Mouse (Mus musculus) left cerebral cortex, adult 8-10 months (tissue): ENCODE measurements at regions not wholly inside any gene's neighbourhood (a gene's known extent, or its start where the extent isn't known, plus 50 kb on each side); places are given as distances from the start of the nearest gene placed in this dataset.

ENCODE experiments used
- DNase-seq, 2 experiments: peaks; one replicate each; pipeline ENCODE4 v3.0.0; 2022; ENCODE audit warnings: low spot score in 2 of 2

DNA sequence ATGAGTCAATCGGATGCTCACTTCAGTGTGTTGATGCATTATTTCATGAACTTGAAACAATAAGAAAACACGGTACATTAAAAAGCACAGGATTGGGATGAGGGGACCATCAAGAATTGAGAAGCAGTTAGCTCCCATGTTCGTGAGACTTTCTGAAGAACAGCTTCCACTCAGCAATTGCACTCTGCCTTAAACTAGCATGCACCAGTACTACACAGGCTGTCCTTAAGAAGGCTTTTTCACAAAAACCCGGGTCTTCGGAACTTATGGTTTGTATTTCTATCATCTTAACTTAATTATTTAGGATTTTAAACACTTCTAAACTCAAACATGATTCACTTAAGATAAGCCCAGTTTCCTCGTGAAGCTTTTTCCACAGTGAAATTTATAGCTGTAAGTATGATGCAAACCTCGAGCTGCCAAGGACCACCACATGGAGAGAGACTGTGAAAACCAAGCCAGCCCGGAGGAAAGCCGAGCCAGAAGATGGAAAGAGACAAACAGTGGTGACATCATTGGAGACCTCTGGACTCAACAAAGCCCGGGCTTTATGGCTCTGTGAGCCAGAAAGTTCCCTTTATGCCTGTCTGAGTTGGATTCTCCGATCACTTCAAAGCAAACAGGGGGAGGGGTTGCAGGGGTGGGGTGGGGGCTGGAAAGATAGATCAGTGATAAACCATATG, 162.7 kb upstream of the Atp2b1 start:
- DNase-seq: no peak

- DNase-seq: no peak
These were observed 153.1 kb upstream of the Atp2b1 start for GRCm38 (mm10) chr10:98761080-98761479.

DNA sequence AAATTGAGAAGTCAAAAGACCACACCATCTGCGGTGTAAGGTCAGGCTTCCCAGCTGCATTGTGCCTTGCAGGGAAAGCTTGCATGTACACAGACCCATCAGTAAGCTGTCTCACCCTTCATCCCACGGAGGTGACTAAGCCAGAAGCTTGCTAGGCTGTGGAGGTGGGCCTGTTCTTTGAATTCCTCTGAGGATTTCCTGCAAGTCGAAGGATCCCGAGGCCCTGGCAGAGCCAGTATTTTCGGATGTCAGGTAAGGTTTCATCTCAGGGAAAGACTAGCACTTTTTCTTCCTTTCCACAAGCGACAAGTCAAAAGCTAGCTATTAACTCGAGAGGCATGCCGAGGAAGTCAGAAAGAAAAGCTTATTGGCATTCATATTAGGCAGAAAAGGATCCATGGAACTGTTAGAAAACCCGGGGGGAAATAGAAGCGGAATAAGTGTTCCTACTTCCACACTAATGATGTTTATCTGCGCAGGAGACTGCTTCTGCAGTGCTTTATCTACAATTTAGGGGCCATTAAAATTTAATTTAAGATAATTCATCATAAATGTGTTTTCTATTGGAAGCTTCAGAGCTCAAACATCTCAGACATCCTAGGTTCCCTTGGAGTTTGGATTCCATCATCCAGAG, 148.3 kb upstream of the Atp2b1 start:
- no peak for DNase-seq

- no peak for DNase-seq
These were observed 134.4 kb upstream of the Atp2b1 start for GRCm38 (mm10) chr10:98779783-98780182.

- no peak for DNase-seq
These were observed 133.3 kb upstream of the Atp2b1 start for GRCm38 (mm10) chr10:98780938-98781337.

DNA sequence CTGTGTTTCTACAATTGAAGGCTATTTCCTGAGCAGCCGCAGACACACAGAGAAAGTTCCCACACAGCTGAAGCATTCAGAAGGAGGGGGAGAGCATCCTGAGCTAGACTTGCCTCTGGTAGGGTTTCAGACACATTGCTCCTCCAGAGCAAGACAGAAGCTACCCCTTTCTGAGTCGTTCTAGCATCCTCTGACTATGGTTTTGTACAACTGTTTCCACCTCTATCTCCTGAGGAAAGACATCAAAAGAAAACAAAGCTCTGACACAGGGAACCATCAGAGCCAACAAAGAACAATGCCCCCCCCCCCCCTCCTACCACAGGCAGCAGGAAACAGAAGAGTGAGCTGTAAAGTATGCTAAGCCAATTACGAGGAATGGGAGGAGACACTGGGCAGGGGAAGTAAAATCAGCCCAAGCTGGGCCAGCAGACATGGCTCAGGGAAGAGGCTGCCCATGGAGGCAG, 132.3 kb upstream of the Atp2b1 start:
- DNase-seq: no peak

DNA sequence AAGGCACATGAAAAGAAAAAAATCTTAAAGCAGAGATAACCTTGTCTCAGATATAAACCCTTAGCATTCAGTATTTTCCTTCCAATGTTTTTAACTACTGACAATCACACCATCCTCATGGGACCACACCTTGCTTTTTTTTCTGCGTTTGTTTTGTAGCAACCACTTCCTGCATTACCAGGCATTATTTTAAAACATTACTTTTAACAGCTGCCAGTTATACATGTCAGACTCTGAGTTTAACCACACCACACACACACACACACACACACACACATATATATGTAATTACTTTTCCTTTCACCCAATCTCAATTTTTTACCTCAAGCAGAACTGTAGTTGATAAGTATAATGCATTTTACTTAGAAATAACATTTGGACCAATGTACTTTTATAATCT, 128.8 kb upstream of the Atp2b1 start:
- DNase-seq: no peak

- DNase-seq: no peak
These were observed 128.1 kb upstream of the Atp2b1 start for GRCm38 (mm10) chr10:98786089-98786488.

GRCm38 (mm10) chr10:98789763-98790162, 124.4 kb upstream of the Atp2b1 start:
- peak in 1 of 2 experiments; percentile 28 for DNase-seq

DNA sequence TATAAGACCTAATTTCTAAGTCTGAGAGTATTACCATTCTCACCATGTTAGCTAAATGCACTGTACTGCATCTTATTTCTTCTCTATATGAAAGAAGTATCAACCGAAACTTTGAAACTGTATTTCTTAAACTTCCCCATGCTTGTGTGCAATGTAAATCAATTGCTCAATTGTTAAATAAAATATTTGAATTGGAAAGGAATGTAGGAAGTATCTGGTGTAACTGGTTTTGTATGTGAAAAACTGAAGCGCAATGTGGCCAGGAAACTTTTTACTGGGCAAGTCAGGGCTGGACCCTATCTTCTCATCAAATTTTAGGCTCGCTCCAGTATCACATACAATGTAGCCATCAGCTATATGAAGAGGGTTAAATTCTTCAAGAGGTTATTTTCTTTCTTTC, 123.8 kb upstream of the Atp2b1 start:
- no peak for DNase-seq

GRCm38 (mm10) chr10:98792019-98792741, 122.0 kb upstream of the Atp2b1 start:
- DNase-seq: no peak

GRCm38 (mm10) chr10:98793926-98794536, 120.2 kb upstream of the Atp2b1 start:
- no peak for DNase-seq

- no peak for DNase-seq
These were observed 118.2 kb upstream of the Atp2b1 start for GRCm38 (mm10) chr10:98796016-98796415.

DNA sequence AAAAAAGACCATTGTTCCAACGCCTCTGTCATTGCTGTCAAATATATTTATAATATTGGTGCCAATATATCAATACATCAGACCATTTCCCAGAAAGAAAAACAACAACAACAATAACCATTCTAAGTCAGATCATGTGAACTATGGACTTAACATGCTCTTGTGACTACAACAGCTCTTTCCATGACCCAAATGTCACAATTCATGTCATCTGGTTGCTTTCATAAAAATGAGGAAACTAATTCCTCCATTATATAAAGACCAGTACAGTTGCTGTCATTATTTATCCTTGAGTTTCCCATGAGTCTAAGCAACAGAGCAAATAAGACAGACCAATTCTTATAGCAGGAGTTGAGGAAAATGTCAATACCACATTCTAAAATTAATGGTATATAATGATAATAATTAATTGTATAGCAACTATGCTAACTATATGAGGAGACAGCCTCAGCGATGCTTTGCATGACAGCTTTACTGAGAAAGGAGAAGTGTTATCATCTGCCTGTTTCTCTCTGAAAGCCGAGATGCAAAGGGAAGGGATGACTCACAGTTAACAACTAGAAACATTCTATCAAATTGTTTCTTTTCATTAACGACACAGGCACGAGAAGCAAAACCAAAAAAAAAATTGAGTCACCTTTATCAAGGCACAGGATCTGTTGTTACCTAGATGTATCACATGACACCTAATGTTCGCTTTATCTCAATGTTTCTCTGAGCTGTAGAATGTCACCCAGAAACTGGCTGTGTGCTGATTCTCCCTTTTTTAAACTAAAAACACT, 115.4 kb upstream of the Atp2b1 start:
- DNase-seq: no peak

- no peak for DNase-seq
These were observed 114.4 kb upstream of the Atp2b1 start for GRCm38 (mm10) chr10:98799830-98800229.

DNA sequence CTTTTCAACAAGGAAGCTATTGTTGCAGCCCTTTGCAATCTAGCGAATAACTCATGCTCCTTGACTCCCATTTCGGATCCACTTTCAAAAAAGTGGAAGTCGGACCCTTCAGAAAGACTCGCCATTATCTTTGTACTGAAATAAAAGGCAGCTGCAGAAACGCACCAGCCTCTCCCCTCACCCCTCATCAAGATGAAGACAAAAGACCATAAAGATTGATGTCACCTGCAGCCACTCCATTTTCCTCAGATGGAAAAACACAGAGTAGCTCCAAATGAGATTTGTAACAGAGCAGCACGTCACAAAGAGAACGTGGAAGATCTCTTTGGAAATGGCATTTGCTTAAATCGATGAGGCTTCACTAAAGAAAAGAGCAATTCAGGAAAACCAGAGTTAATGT, 113.3 kb upstream of the Atp2b1 start:
- DNase-seq: no peak

- DNase-seq: no peak
These were observed 109.2 kb upstream of the Atp2b1 start for GRCm38 (mm10) chr10:98805013-98805412.

- peak; percentile 53 to 79 for DNase-seq
These were observed 107.2 kb upstream of the Atp2b1 start for GRCm38 (mm10) chr10:98806798-98807535.

GRCm38 (mm10) chr10:98808644-98809043, 105.6 kb upstream of the Atp2b1 start:
- DNase-seq: no peak

GRCm38 (mm10) chr10:98829051-98829450, 85.2 kb upstream of the Atp2b1 start:
- DNase-seq: no peak

DNA sequence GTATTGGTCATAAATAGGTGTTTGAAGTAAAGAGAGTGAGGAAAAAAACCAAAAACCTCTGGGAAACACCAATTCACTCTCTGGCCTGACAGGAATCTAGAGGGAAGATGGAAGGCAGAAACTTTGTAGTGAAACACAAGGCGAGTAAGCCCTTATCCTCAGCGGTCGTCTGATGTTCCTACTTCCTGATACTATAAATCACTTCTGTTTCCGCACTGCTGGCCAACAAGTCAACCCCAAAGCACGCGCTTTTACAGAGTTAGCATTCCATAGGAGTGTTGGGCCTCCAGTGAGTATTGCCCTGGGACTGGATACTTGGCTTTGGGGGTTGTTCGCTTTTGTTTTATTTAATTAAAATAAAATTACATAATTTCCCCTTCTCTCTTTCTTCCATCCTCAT, 82.7 kb upstream of the Atp2b1 start:
- DNase-seq: no peak
